Mouse (Mus musculus) liver, adult 2 months (tissue): Measurements from ENCODE around the gene Ppfia2. TPM values are rescaled to one million over a fixed set of nuclear protein-coding genes. Genes with fewer than 3 reads are reported as not detected.

Experiments
- DNase-seq: peaks from one replicate; pipeline ENCODE4 v3.0.0-alpha.2; 2011; ENCODE audit warnings: low read depth, low spot score; ENCODE audit errors: extremely low read depth
- H3K27ac ChIP-seq: fragments of 200-500 bp; replicated peaks from 2 replicates; pipeline ENCODE4 v1.5.1; 2012; ENCODE audit warnings: low read depth, mild to moderate bottlenecking, control low read depth, inconsistent platforms, low read length; ENCODE audit not compliant: insufficient read depth
- H3K27me3 ChIP-seq: fragments of 200-500 bp; 2 replicates; pipeline ENCODE4 v1.6.1; 2012; ENCODE audit warnings: mild to moderate bottlenecking, moderate library complexity, low read length, inconsistent platforms; ENCODE audit not compliant: control insufficient read depth, insufficient read depth
- H3K36me3 ChIP-seq: fragments of 200-500 bp; 2 replicates; pipeline ENCODE4 v1.6.1; 2012; ENCODE audit warnings: low read length, inconsistent platforms; ENCODE audit not compliant: control insufficient read depth, insufficient read depth
- H3K4me1 ChIP-seq: fragments of 200-500 bp; 2 replicates; pipeline ENCODE4 v1.6.1; 2011; ENCODE audit warnings: low read length; ENCODE audit not compliant: control insufficient read depth, insufficient read depth
- H3K4me3 ChIP-seq: fragments of 200-500 bp; 2 replicates; pipeline ENCODE4 v1.5.1; 2011; ENCODE audit warnings: low read depth, mild to moderate bottlenecking, control low read depth, low read length, moderate library complexity; ENCODE audit not compliant: insufficient read depth
- H3K79me2 ChIP-seq: fragments of 200-500 bp; 2 replicates; pipeline ENCODE4 v1.6.1; 2012; ENCODE audit warnings: inconsistent platforms, mild to moderate bottlenecking, low read length, moderate library complexity; ENCODE audit not compliant: control insufficient read depth, insufficient read depth
- H3K9ac ChIP-seq: fragments of 200-500 bp; 2 replicates; pipeline ENCODE4 v1.6.1; 2012; ENCODE audit warnings: low read depth, mild to moderate bottlenecking, control low read depth, inconsistent platforms, low read length
- CTCF ChIP-seq: fragments of 200-500 bp; IDR thresholded peaks from 2 replicates; pipeline ENCODE4 v1.5.1; 2011; ENCODE audit warnings: low read depth, low read length, control low read depth
- POLR2A ChIP-seq: fragments of 200-500 bp; IDR thresholded peaks from 2 replicates; pipeline ENCODE4 v1.6.1; 2011; ENCODE audit warnings: low read length, control low read depth; ENCODE audit not compliant: insufficient read depth; ENCODE audit errors: extremely low read depth
- WGBS: fragments of 180-500 bp; shearing (Covaris S2); methylation state at CpG from one replicate; pipeline ENCODE4 v1.1.7; 2018; 5-methylcytosine and 5-hydroxymethylcytosine counted together
- polyA plus RNA-seq: library from polyadenylated mRNA; depleted of rRNA; stranded (reverse); fragments of >200 nt; gene quantifications from 2 replicates; pipeline ENCODE4 v1.2.3, GENCODE M21; 2012
- total RNA-seq: library from RNA; depleted of rRNA; stranded (reverse); fragments of >200 nt; gene quantifications from 2 replicates; pipeline ENCODE4 v1.2.3, GENCODE M21; 2014

Gene Ppfia2
- total and polyA plus RNA-seq, 2 experiments, result 0.02 to 0.74 TPM

- Histone ChIP-seq H3K4me1 (peaks cover 6% of the 10 kb centered on the region), H3K27ac (no peak overlapping the region), H3K4me3 (no peak overlapping the region), H3K27me3 (no peaks in the 10 kb centered on the region), H3K36me3 (no peaks in the 10 kb centered on the region), H3K9ac (no peak overlapping the region), H3K79me2 (no peaks in the 10 kb centered on the region)
- TF ChIP-seq CTCF (no peak), POLR2A (no peak)
- DNase-seq, result peak; percentile 62
- 35% methylated on average over 13 of the region's 13 CpGs for WGBS
These were observed 462.5 kb downstream of the Ppfia2 start for GRCm38 (mm10) chr10:106932571-106933073.

GRCm38 (mm10) chr10:106936996-106937395 lies 466.9 kb downstream of the Ppfia2 start:
- TF ChIP-seq CTCF, result no peak
- TF ChIP-seq POLR2A, result no peak
- peaks cover 6% of the 10 kb centered on the region for H3K4me1 ChIP-seq
- H3K36me3 ChIP-seq, result no peaks in the 10 kb centered on the region
- no peaks in the 10 kb centered on the region for H3K79me2 ChIP-seq
- WGBS, result 17% methylated on average over 7 of the region's 7 CpGs
- no peak overlapping the region for H3K9ac ChIP-seq
- no peak overlapping the region for H3K27ac ChIP-seq
- H3K27me3 ChIP-seq, result no peaks in the 10 kb centered on the region
- peak; percentile 95 for DNase-seq
- H3K4me3 ChIP-seq, result no peak overlapping the region

- H3K79me2 ChIP-seq, result no peaks in the 10 kb centered on the region
- peaks cover 5% of the 10 kb centered on the region for H3K4me1 ChIP-seq
- no peaks in the 10 kb centered on the region for H3K36me3 ChIP-seq
- no peak overlapping the region for H3K27ac ChIP-seq
- DNase-seq, result no peak
- 88% methylated on average over 3 of the region's 3 CpGs for WGBS
- H3K9ac ChIP-seq, result no peak overlapping the region
- H3K4me3 ChIP-seq, result no peak overlapping the region
- no peaks in the 10 kb centered on the region for H3K27me3 ChIP-seq
- TF ChIP-seq POLR2A (no peak), CTCF (no peak)
These were observed 468.7 kb downstream of the Ppfia2 start for GRCm38 (mm10) chr10:106938851-106939250.

- WGBS, result 55% methylated on average over 1 of the region's 1 CpGs
- Histone ChIP-seq H3K4me3 (no peak overlapping the region), H3K79me2 (no peaks in the 10 kb centered on the region), H3K4me1 (peaks cover 5% of the 10 kb centered on the region), H3K27me3 (no peaks in the 10 kb centered on the region), H3K27ac (no peak overlapping the region), H3K36me3 (no peaks in the 10 kb centered on the region), H3K9ac (no peak overlapping the region)
- TF ChIP-seq CTCF, result no peak
- DNase-seq, result peak; percentile 71
These were observed 469.3 kb downstream of the Ppfia2 start for GRCm38 (mm10) chr10:106939441-106939840.

GRCm38 (mm10) chr10:106941380-106941779 lies 471.2 kb downstream of the Ppfia2 start:
- no peak overlapping the region for H3K9ac ChIP-seq
- TF ChIP-seq POLR2A (no peak), CTCF (no peak)
- DNase-seq, result peak; percentile 87
- no peaks in the 10 kb centered on the region for H3K27me3 ChIP-seq
- no peaks in the 10 kb centered on the region for H3K79me2 ChIP-seq
- no peaks in the 10 kb centered on the region for H3K36me3 ChIP-seq
- 38% methylated on average over 5 of the region's 5 CpGs for WGBS
- H3K27ac ChIP-seq, result no peak overlapping the region
- H3K4me1 ChIP-seq, result peaks cover 5% of the 10 kb centered on the region
- H3K4me3 ChIP-seq, result no peak overlapping the region

GRCm38 (mm10) chr10:106959026-106959425 lies 488.9 kb downstream of the Ppfia2 start:
- Histone ChIP-seq H3K27me3 (no peaks in the 10 kb centered on the region), H3K4me3 (no peak overlapping the region), H3K79me2 (no peaks in the 10 kb centered on the region), H3K4me1 (peaks cover 2% of the 10 kb centered on the region; the same call in 1 of the 2 replicates), H3K36me3 (no peaks in the 10 kb centered on the region), H3K27ac (no peak overlapping the region), H3K9ac (no peak overlapping the region)
- WGBS, result 77% methylated on average over 3 of the region's 3 CpGs
- DNase-seq, result no peak
- TF ChIP-seq POLR2A (no peak), CTCF (no peak)
